Mouse (Mus musculus) cerebellum, adult 9-11 months (tissue): ENCODE measurements around the gene Spaca4.
A peak's percentile ranks its signal among the peaks of the same experiment; 100 is the strongest.

Experiments used
- DNase-seq: peaks from one replicate; pipeline ENCODE4 v3.0.0; 2022

Spaca4 gene

GRCm38 (mm10) chr7:45725151-45725550, 462 bp downstream of the Spaca4 start:
- no peak for DNase-seq

- DNase-seq = no peak
These were observed 1.8 kb downstream of the Spaca4 start for GRCm38 (mm10) chr7:45723781-45724180.

- peak; percentile 39 for DNase-seq
These were observed 2.3 kb downstream of the Spaca4 start for GRCm38 (mm10) chr7:45723301-45723700.

- DNase-seq = peak; percentile 67
These were observed 3.3 kb downstream of the Spaca4 start for GRCm38 (mm10) chr7:45722348-45722713.

GRCm38 (mm10) chr7:45721642-45722347, 3.8 kb downstream of the Spaca4 start:
- peak; percentile 63 for DNase-seq

- no peak for DNase-seq
These were observed 4.4 kb downstream of the Spaca4 start for GRCm38 (mm10) chr7:45721234-45721571.

GRCm38 (mm10) chr7:45720413-45721233, 5.0 kb downstream of the Spaca4 start, which contains the start of gene Fam83e:
TSS of gene Fam83e (plus strand) at chr7:45721212.
- peak; percentile 63 for DNase-seq

GRCm38 (mm10) chr7:45719738-45720412, 5.7 kb downstream of the Spaca4 start:
- DNase-seq = peak; percentile 59

GRCm38 (mm10) chr7:45719180-45719579, 6.4 kb downstream of the Spaca4 start:
- DNase-seq = peak; percentile 61

GRCm38 (mm10) chr7:45718331-45718730, 7.3 kb downstream of the Spaca4 start:
- DNase-seq = no peak

- peak; percentile 98 for DNase-seq
These were observed 7.7 kb downstream of the Spaca4 start, which contains the start of gene Sphk2 for GRCm38 (mm10) chr7:45717918-45718297. TSS of gene Sphk2 (minus strand) at chr7:45718002.

- peak; percentile 45 for DNase-seq
These were observed 8.4 kb downstream of the Spaca4 start for GRCm38 (mm10) chr7:45716952-45717917.

- peak; percentile 43 for DNase-seq
These were observed 9.2 kb downstream of the Spaca4 start for GRCm38 (mm10) chr7:45716460-45716857.

- DNase-seq = peak; percentile 67
These were observed 9.7 kb downstream of the Spaca4 start for GRCm38 (mm10) chr7:45715741-45716459.

GRCm38 (mm10) chr7:45715090-45715708, 10.4 kb downstream of the Spaca4 start, which contains the start of gene Rpl18:
TSS of gene Rpl18 (plus strand) at chr7:45715457.
- DNase-seq = peak; percentile 99

GRCm38 (mm10) chr7:45714630-45715089, 11.0 kb downstream of the Spaca4 start:
- no peak for DNase-seq

GRCm38 (mm10) chr7:45713881-45714520, 11.6 kb downstream of the Spaca4 start:
- DNase-seq = no peak

- DNase-seq = peak; percentile 72
These were observed 12.2 kb downstream of the Spaca4 start for GRCm38 (mm10) chr7:45713396-45713795.

- peak; percentile 76 for DNase-seq
These were observed 13.4 kb downstream of the Spaca4 start for GRCm38 (mm10) chr7:45712022-45712757.
